Mouse (Mus musculus): Measurements from ENCODE around the gene Zfyve28. TPM values are rescaled to one million over a fixed set of nuclear protein-coding genes. Genes with fewer than 3 reads are reported as not detected.

Zfyve28 gene
- polyA plus RNA-seq, 1 experiment = 2.8 TPM

GRCm38 (mm10) chr5:34218672-34219071 lies 69.6 kb downstream of the Zfyve28 start:
- Histone ChIP-seq H3K4me1 (ENCODE audit: control insufficient read depth, insufficient read depth, low read length) (no peaks in the 10 kb centered on the region), H3K9ac (ENCODE audit: low read depth, poor library complexity, severe bottlenecking) (no peak overlapping the region), H3K27ac (ENCODE audit: insufficient read depth, low read length) (no peak overlapping the region), H3K36me3 (ENCODE audit: control insufficient read depth, insufficient read depth, low read length, poor library complexity, severe bottlenecking) (no peaks in the 10 kb centered on the region), H3K4me3 (ENCODE audit: low read depth, low read length) (no peak overlapping the region), H3K27me3 (ENCODE audit: control insufficient read depth, insufficient read depth, low read length, poor library complexity, severe bottlenecking) (no peaks in the 10 kb centered on the region), H3K9me3 (replicated peaks; ENCODE audit: control insufficient read depth, insufficient read depth, low read length, poor library complexity, severe bottlenecking) (no peaks in the 10 kb centered on the region)
- no peak for TF ChIP-seq EP300 (IDR thresholded peaks at IDR 0.05; ENCODE audit: insufficient read depth, low read depth, low read length)

GRCm38 (mm10) chr5:34217756-34218155 lies 70.5 kb downstream of the Zfyve28 start:
- TF ChIP-seq CTCF (IDR thresholded peaks at IDR 0.05; ENCODE audit: low read depth, low read length) = no peak
- no peak for TF ChIP-seq POLR2A (IDR thresholded peaks at IDR 0.05; ENCODE audit: insufficient read depth, low read length)
- no peak for TF ChIP-seq EP300 (IDR thresholded peaks at IDR 0.05; ENCODE audit: insufficient read depth, low read depth, low read length)
- Histone ChIP-seq H3K9me3 (replicated peaks; ENCODE audit: control insufficient read depth, insufficient read depth, low read length, poor library complexity, severe bottlenecking) (no peaks in the 10 kb centered on the region), H3K27ac (ENCODE audit: insufficient read depth, low read length) (no peak overlapping the region), H3K36me3 (ENCODE audit: control insufficient read depth, insufficient read depth, low read length, poor library complexity, severe bottlenecking) (no peaks in the 10 kb centered on the region), H3K4me3 (ENCODE audit: low read depth, low read length) (no peak overlapping the region), H3K9ac (ENCODE audit: low read depth, poor library complexity, severe bottlenecking) (no peak overlapping the region), H3K27me3 (ENCODE audit: control insufficient read depth, insufficient read depth, low read length, poor library complexity, severe bottlenecking) (no peaks in the 10 kb centered on the region), H3K4me1 (ENCODE audit: control insufficient read depth, insufficient read depth, low read length) (no peaks in the 10 kb centered on the region)

GRCm38 (mm10) chr5:34216025-34216424 lies 72.2 kb downstream of the Zfyve28 start:
- Histone ChIP-seq H3K27ac (ENCODE audit: insufficient read depth, low read length) (no peak overlapping the region), H3K4me1 (ENCODE audit: control insufficient read depth, insufficient read depth, low read length) (no peaks in the 10 kb centered on the region), H3K27me3 (ENCODE audit: control insufficient read depth, insufficient read depth, low read length, poor library complexity, severe bottlenecking) (no peaks in the 10 kb centered on the region), H3K9ac (ENCODE audit: low read depth, poor library complexity, severe bottlenecking) (no peak overlapping the region), H3K36me3 (ENCODE audit: control insufficient read depth, insufficient read depth, low read length, poor library complexity, severe bottlenecking) (no peaks in the 10 kb centered on the region), H3K4me3 (ENCODE audit: low read depth, low read length) (no peak overlapping the region), H3K9me3 (replicated peaks; ENCODE audit: control insufficient read depth, insufficient read depth, low read length, poor library complexity, severe bottlenecking) (no peaks in the 10 kb centered on the region)
- no peak for TF ChIP-seq EP300 (IDR thresholded peaks at IDR 0.05; ENCODE audit: insufficient read depth, low read depth, low read length)
- no peak for TF ChIP-seq CTCF (IDR thresholded peaks at IDR 0.05; ENCODE audit: low read depth, low read length)
- no peak for TF ChIP-seq POLR2A (IDR thresholded peaks at IDR 0.05; ENCODE audit: insufficient read depth, low read length)

GRCm38 (mm10) chr5:34213659-34214058 lies 74.6 kb downstream of the Zfyve28 start:
- Histone ChIP-seq H3K27ac (ENCODE audit: insufficient read depth, low read length) (no peak overlapping the region), H3K27me3 (ENCODE audit: control insufficient read depth, insufficient read depth, low read length, poor library complexity, severe bottlenecking) (no peaks in the 10 kb centered on the region), H3K4me1 (ENCODE audit: control insufficient read depth, insufficient read depth, low read length) (no peaks in the 10 kb centered on the region), H3K9me3 (replicated peaks; ENCODE audit: control insufficient read depth, insufficient read depth, low read length, poor library complexity, severe bottlenecking) (no peaks in the 10 kb centered on the region), H3K9ac (ENCODE audit: low read depth, poor library complexity, severe bottlenecking) (no peak overlapping the region), H3K36me3 (ENCODE audit: control insufficient read depth, insufficient read depth, low read length, poor library complexity, severe bottlenecking) (no peaks in the 10 kb centered on the region), H3K4me3 (ENCODE audit: low read depth, low read length) (no peak overlapping the region)
- TF ChIP-seq POLR2A (IDR thresholded peaks at IDR 0.05; ENCODE audit: insufficient read depth, low read length) = no peak
- no peak for TF ChIP-seq EP300 (IDR thresholded peaks at IDR 0.05; ENCODE audit: insufficient read depth, low read depth, low read length)
- no peak for TF ChIP-seq CTCF (IDR thresholded peaks at IDR 0.05; ENCODE audit: low read depth, low read length)

GRCm38 (mm10) chr5:34210279-34210678 lies 78.0 kb downstream of the Zfyve28 start:
- Histone ChIP-seq H3K4me1 (ENCODE audit: control insufficient read depth, insufficient read depth, low read length) (no peaks in the 10 kb centered on the region), H3K27ac (ENCODE audit: insufficient read depth, low read length) (no peak overlapping the region), H3K9me3 (replicated peaks; ENCODE audit: control insufficient read depth, insufficient read depth, low read length, poor library complexity, severe bottlenecking) (no peaks in the 10 kb centered on the region), H3K36me3 (ENCODE audit: control insufficient read depth, insufficient read depth, low read length, poor library complexity, severe bottlenecking) (no peaks in the 10 kb centered on the region), H3K27me3 (ENCODE audit: control insufficient read depth, insufficient read depth, low read length, poor library complexity, severe bottlenecking) (no peaks in the 10 kb centered on the region), H3K9ac (ENCODE audit: low read depth, poor library complexity, severe bottlenecking) (no peak overlapping the region), H3K4me3 (ENCODE audit: low read depth, low read length) (no peak overlapping the region)
- no peak for TF ChIP-seq EP300 (IDR thresholded peaks at IDR 0.05; ENCODE audit: insufficient read depth, low read depth, low read length)
- peak; percentile 93 for TF ChIP-seq CTCF (IDR thresholded peaks at IDR 0.05; ENCODE audit: low read depth, low read length)

- Histone ChIP-seq H3K9me3 (replicated peaks; ENCODE audit: control insufficient read depth, insufficient read depth, low read length, poor library complexity, severe bottlenecking) (no peaks in the 10 kb centered on the region), H3K4me3 (ENCODE audit: low read depth, low read length) (no peak overlapping the region), H3K36me3 (ENCODE audit: control insufficient read depth, insufficient read depth, low read length, poor library complexity, severe bottlenecking) (no peaks in the 10 kb centered on the region), H3K27me3 (ENCODE audit: control insufficient read depth, insufficient read depth, low read length, poor library complexity, severe bottlenecking) (no peaks in the 10 kb centered on the region), H3K4me1 (ENCODE audit: control insufficient read depth, insufficient read depth, low read length) (no peaks in the 10 kb centered on the region), H3K9ac (ENCODE audit: low read depth, poor library complexity, severe bottlenecking) (no peak overlapping the region), H3K27ac (ENCODE audit: insufficient read depth, low read length) (no peak overlapping the region)
- TF ChIP-seq POLR2A (IDR thresholded peaks at IDR 0.05; ENCODE audit: insufficient read depth, low read length) (no peak), CTCF (IDR thresholded peaks at IDR 0.05; ENCODE audit: low read depth, low read length) (no peak), EP300 (IDR thresholded peaks at IDR 0.05; ENCODE audit: insufficient read depth, low read depth, low read length) (no peak)
Measured at GRCm38 (mm10) chr5:34207503-34207902, 80.7 kb downstream of the Zfyve28 start.
